10 mouse cellular contexts compared by ENCODE assay signal in genomic region chr8:34229477-34229876, GRCm38 (mm10).
DNase-seq lines count a peak whose midpoint lies in the region; ATAC-seq and TF ChIP-seq lines count a peak whose summit lies in the region.
"Had no signal": no experiment of that assay in that cellular context is flagged by ENCODE, and none has a peak within 500 bp of the region (broad histone marks: within the 10 kb centered on the region; RNA-seq: fewer than 3 reads in every experiment).

No protein-coding gene starts in this region.

- H3K79me2 ChIP-seq in CH12.LX (replicated peaks; ENCODE audit: control insufficient read depth, extremely low read depth, insufficient read depth, poor library complexity, severe bottlenecking), result no peaks in the 10 kb centered on the region

- H3K27me3 ChIP-seq in CH12.LX (replicated peaks), result no peaks in the 10 kb centered on the region
- no peaks in the 10 kb centered on the region for H3K27me3 ChIP-seq in lung, postnatal 0 days (replicated peaks; ENCODE audit: insufficient read depth, low read length)
- no peaks in the 10 kb centered on the region for H3K27me3 ChIP-seq in hindbrain, embryonic 10.5 days (ENCODE audit: insufficient read depth, poor library complexity, severe bottlenecking)

- H3K9me3 ChIP-seq in CH12.LX (replicated peaks; ENCODE audit: low read length), result no peaks in the 10 kb centered on the region
- H3K9me3 ChIP-seq in lung, postnatal 0 days (ENCODE audit: low read length), result no peaks in the 10 kb centered on the region
- no peaks in the 10 kb centered on the region for H3K9me3 ChIP-seq in hindbrain, embryonic 10.5 days

- WGBS in lung, postnatal 0 days, result 39% methylated on average over 3 of the region's 3 CpGs
- 84% methylated on average over 3 of the region's 3 CpGs for WGBS in hindbrain, embryonic 10.5 days

- no peaks in the 10 kb centered on the region for H3K36me3 ChIP-seq in CH12.LX (replicated peaks in 1 of 2; ENCODE audit: control insufficient read depth in 1 of 2, insufficient read depth in 1 of 2, low read length in 1 of 2)
- no peaks in the 10 kb centered on the region for H3K36me3 ChIP-seq in lung, postnatal 0 days (ENCODE audit: insufficient read depth, low read length)
- no peaks in the 10 kb centered on the region for H3K36me3 ChIP-seq in hindbrain, embryonic 10.5 days

- peaks cover 0 to 7% of the 10 kb centered on the region in 2 experiments; a peak in 2 of 4 replicates for H3K4me1 ChIP-seq in CH12.LX (ENCODE audit: control insufficient read depth in 1 of 2, insufficient read depth in 2 of 2)
- no peaks in the 10 kb centered on the region for H3K4me1 ChIP-seq in lung, postnatal 0 days (ENCODE audit: insufficient read depth, low read depth, low read length)
- H3K4me1 ChIP-seq in hindbrain, embryonic 10.5 days (replicated peaks), result peaks cover 5% of the 10 kb centered on the region; the same call in 1 of the 2 replicates

- peak; percentile 93 for ATAC-seq in lung, postnatal 0 days
- ATAC-seq: hindbrain, postnatal 0 days had no signal

- intact Hi-C loops in left cerebral cortex, postnatal 14 days (cut with DNase I), result no loop called here

- H3K9ac ChIP-seq in CH12.LX (ENCODE audit: insufficient read depth, low read depth), result no peak overlapping the region
- H3K9ac ChIP-seq in lung, postnatal 0 days (replicated peaks; ENCODE audit: low read depth), result no peak overlapping the region

- H3K4me3 ChIP-seq in CH12.LX (replicated peaks in 1 of 3; ENCODE audit: low read depth in 2 of 3, low read length in 2 of 3, poor library complexity in 1 of 3), result no peak overlapping the region
- no peak overlapping the region for H3K4me3 ChIP-seq in lung, postnatal 0 days (ENCODE audit: low read depth, low read length)
- no peak overlapping the region for H3K4me3 ChIP-seq in hindbrain, embryonic 10.5 days
- H3K4me3 ChIP-seq: left cerebral cortex, adult 2 months had no signal

- TF ChIP-seq EP300 in CH12.LX (IDR thresholded peaks at IDR 0.05; ENCODE audit: low read length), result no peak
- peak; percentile 89 for TF ChIP-seq EP300 in lung, postnatal 0 days (IDR thresholded peaks at IDR 0.05)

- dilution Hi-C loops in CH12.LX (cut with MboI; ENCODE audit: extremely low pct_ligation_motif_present, extremely low pct_unique_long_range_greater_than_20kb, low sequenced_read_pairs), result no loop called here

- DNase-seq in 416B (ENCODE audit: low read depth) (peak; percentile 38), CH12.LX (ENCODE audit: extremely low read depth) (peak; percentile 20)
- peak; percentile 29 for DNase-seq in heart, postnatal 4 days
- peak; percentile 72 for DNase-seq in lung, postnatal 0 days (ENCODE audit: low spot score)
- no peak for DNase-seq in hindbrain, embryonic 10.5 days (ENCODE audit: low spot score)
- DNase-seq in left cerebral cortex, postnatal 14 days (ENCODE audit: low spot score in 2 of 2), result no peak
- no peak for DNase-seq in right cerebral cortex, postnatal 10 days (ENCODE audit: low spot score in 2 of 2)
- DNase-seq: cerebellum, postnatal 36 days had no signal

- no peak for TF ChIP-seq CTCF in CH12.LX (conservative IDR thresholded peaks at IDR 0.05 in 1 of 2, IDR thresholded peaks at IDR 0.05 in 1 of 2; ENCODE audit: low read depth in 2 of 2, low read length in 2 of 2)
- no peak for TF ChIP-seq CTCF in lung, postnatal 0 days (IDR thresholded peaks at IDR 0.05)

- H3K4me2 ChIP-seq in CH12.LX (ENCODE audit: insufficient read depth, low read depth, poor library complexity, severe bottlenecking), result no peak overlapping the region
- H3K4me2 ChIP-seq in lung, postnatal 0 days (replicated peaks; ENCODE audit: low read depth, low read length), result no peak overlapping the region

- no peak for TF ChIP-seq RAD21 in CH12.LX (IDR thresholded peaks at IDR 0.05; ENCODE audit: low read depth, low read length)

- in situ Hi-C loops in CH12.LX (cut with MboI; ENCODE audit: low pct_ligation_motif_present, low pct_unique_long_range_greater_than_20kb, low sequenced_read_pairs), result no loop called here

- TF ChIP-seq POLR2A in CH12.LX (IDR thresholded peaks at IDR 0.05; ENCODE audit: low read depth, low read length), result no peak

- no peak overlapping the region for H3K27ac ChIP-seq in CH12.LX (ENCODE audit: insufficient read depth, low read depth)
- peak overlapping the region; percentile 1; the same call in 1 of the 2 replicates for H3K27ac ChIP-seq in lung, postnatal 0 days (ENCODE audit: low read length)
- no peak overlapping the region for H3K27ac ChIP-seq in hindbrain, embryonic 10.5 days
- H3K27ac ChIP-seq: hindbrain, postnatal 0 days; left cerebral cortex, adult 2 months had no signal

TF ChIP-seq in CH12.LX, 34 proteins besides CTCF, POLR2A, EP300 and RAD21:
- TF ChIP-seq MXI1 (IDR thresholded peaks at IDR 0.05; ENCODE audit: low read depth, low read length), result no peak
- TF ChIP-seq PAX5 (IDR thresholded peaks at IDR 0.05; ENCODE audit: low read length), result no peak
- peak; percentile 49; the same call in 1 of the 2 replicates for TF ChIP-seq MEF2A (IDR thresholded peaks at IDR 0.05; ENCODE audit: borderline replicate concordance, low read depth, low read length)
- no peak for TF ChIP-seq JUN (IDR thresholded peaks at IDR 0.05; ENCODE audit: insufficient read depth, low read depth, low read length)
- no peak for TF ChIP-seq GABPA (IDR thresholded peaks at IDR 0.05; ENCODE audit: insufficient replicate concordance, low read depth, low read length)
- TF ChIP-seq RCOR1 (conservative IDR thresholded peaks at IDR 0.05; ENCODE audit: low read depth, low read length), result no peak
- TF ChIP-seq HCFC1 (IDR thresholded peaks at IDR 0.05; ENCODE audit: low read depth, low read length), result no peak
- no peak for TF ChIP-seq ETS1 (conservative IDR thresholded peaks at IDR 0.05; ENCODE audit: low read depth, low read length)

Comparison
In these comparisons a context has a peak if more than half of its experiments do, and no peak if none do; other contexts are left out.
1. DNase-seq: peak in 416B (single experiment), CH12.LX (single experiment), heart, postnatal 4 days (single experiment) and lung, postnatal 0 days (single experiment); none in hindbrain, embryonic 10.5 days (single experiment), left cerebral cortex, postnatal 14 days (0 of 2) and right cerebral cortex, postnatal 10 days (0 of 2).